Mouse (Mus musculus) neural tube, embryonic 13.5 days (tissue): ENCODE data around the gene Susd2. TPM values are rescaled to one million over a fixed set of nuclear protein-coding genes. Genes with fewer than 3 reads are reported as not detected.
A peak's percentile ranks its signal among the peaks of the same experiment; 100 is the strongest.

Experiments
- ATAC-seq: fragments of 200-750 bp; cut with Nextera tagmentation; 2 replicates; pipeline ENCODE4 v1.8.0; 2017; ENCODE audit warnings: low read depth, mild to moderate bottlenecking, moderate TSS enrichment, moderate library complexity
- H3K27ac ChIP-seq: fragments of 300-500 bp; sonication (generic); replicated peaks from 2 replicates; pipeline ENCODE4 v1.5.1; 2015; ENCODE audit warnings: moderate library complexity, mild to moderate bottlenecking, inconsistent platforms
- H3K27me3 ChIP-seq: fragments of 300-500 bp; sonication (generic); 2 replicates; pipeline ENCODE4 v1.6.1; 2015; ENCODE audit warnings: mild to moderate bottlenecking, inconsistent platforms
- H3K36me3 ChIP-seq: fragments of 300-500 bp; sonication (generic); 2 replicates; pipeline ENCODE4 v1.6.1; 2015; ENCODE audit warnings: mild to moderate bottlenecking, inconsistent platforms
- H3K4me1 ChIP-seq: fragments of 300-500 bp; sonication (generic); replicated peaks from 2 replicates; pipeline ENCODE4 v1.6.1; 2015; ENCODE audit warnings: inconsistent platforms
- H3K4me2 ChIP-seq: fragments of 300-500 bp; sonication (generic); 2 replicates; pipeline ENCODE4 v1.6.1; 2015; ENCODE audit warnings: inconsistent platforms, mild to moderate bottlenecking, moderate library complexity
- H3K4me3 ChIP-seq: fragments of 300-500 bp; sonication (generic); 2 replicates; pipeline ENCODE4 v1.5.1; 2015; ENCODE audit warnings: mild to moderate bottlenecking, inconsistent platforms
- H3K9ac ChIP-seq: fragments of 300-500 bp; sonication (generic); 2 replicates; pipeline ENCODE4 v1.6.1; 2015; ENCODE audit warnings: moderate library complexity, mild to moderate bottlenecking, inconsistent platforms
- H3K9me3 ChIP-seq: fragments of 300-500 bp; sonication (generic); 2 replicates; pipeline ENCODE4 v1.6.1; 2016; ENCODE audit warnings: inconsistent platforms
- WGBS: fragments of 180-500 bp; shearing (Covaris S2); methylation state at CpG from one replicate; pipeline ENCODE4 v1.1.7; 2015; 5-methylcytosine and 5-hydroxymethylcytosine counted together
- polyA plus RNA-seq: library from polyadenylated mRNA; unstranded; fragments of >200 nt; fragmentation: Nextera tagmentation; extraction: Ambion mirVana; gene quantifications from 2 replicates; pipeline ENCODE4 v1.2.1, GENCODE M21; 2015

Gene Susd2
- polyA plus RNA-seq, result 7.1 TPM in 2 replicates

- H3K9ac ChIP-seq, result peak within 1 kb of the TSS; percentile 53
- peaks cover 22% of the 10 kb centered on the region for H3K4me1 ChIP-seq
- H3K9me3 ChIP-seq, result no peaks in the 10 kb centered on the region
- ATAC-seq, result peak; percentile 57
- H3K4me3 ChIP-seq, result no peak within 1 kb of the TSS
- H3K4me2 ChIP-seq, result peak within 1 kb of the TSS; percentile 39
- H3K27ac ChIP-seq, result peak within 1 kb of the TSS; percentile 24; the same call in 1 of the 2 replicates
- WGBS, result 9% methylated on average over 11 of the region's 11 CpGs
- H3K36me3 ChIP-seq, result peaks cover 39% of the 10 kb centered on the region
- no peaks in the 10 kb centered on the region for H3K27me3 ChIP-seq
These were observed at the start of gene Susd2 for GRCm38 (mm10) chr10:75643741-75644343. Gene Susd2 (minus strand): TSS chr10:75644008.

- 86% methylated on average over 2 of the region's 2 CpGs for WGBS
- H3K4me3 ChIP-seq, result no peak overlapping the region
- H3K27me3 ChIP-seq, result no peaks in the 10 kb centered on the region
- no peaks in the 10 kb centered on the region for H3K9me3 ChIP-seq
- H3K9ac ChIP-seq, result no peak overlapping the region
- no peak overlapping the region for H3K27ac ChIP-seq
- no peak overlapping the region for H3K4me2 ChIP-seq
- peaks cover 63% of the 10 kb centered on the region for H3K36me3 ChIP-seq
- no peak for ATAC-seq
- peaks cover 16% of the 10 kb centered on the region for H3K4me1 ChIP-seq
These were observed 44.8 kb upstream of the Susd2 start for GRCm38 (mm10) chr10:75688598-75688997.

GRCm38 (mm10) chr10:75686724-75687123, 42.9 kb upstream of the Susd2 start:
- 89% methylated on average over 4 of the region's 4 CpGs for WGBS
- no peak overlapping the region for H3K4me3 ChIP-seq
- ATAC-seq, result no peak

GRCm38 (mm10) chr10:75684035-75685004, 40.5 kb upstream of the Susd2 start:
- Histone ChIP-seq H3K27me3 (no peaks in the 10 kb centered on the region), H3K36me3 (peaks cover 60% of the 10 kb centered on the region), H3K9me3 (no peaks in the 10 kb centered on the region), H3K27ac (peak overlapping the region; percentile 69), H3K4me3 (no peak overlapping the region), H3K4me1 (peaks cover 20% of the 10 kb centered on the region), H3K9ac (0 out of 2 replicates have a peak overlapping the region, but pooled peaks have one; percentile 26), H3K4me2 (no peak overlapping the region)
- WGBS, result 47% methylated on average over 12 of the region's 12 CpGs
- ATAC-seq, result peak; percentile 94

More at GRCm38 (mm10) chr10:75686724-75687123, 42.9 kb upstream of the Susd2 start:
- Histone ChIP-seq H3K4me1 (peaks cover 20% of the 10 kb centered on the region), H3K27me3 (no peaks in the 10 kb centered on the region), H3K9ac (no peak overlapping the region), H3K9me3 (no peaks in the 10 kb centered on the region), H3K27ac (no peak overlapping the region), H3K36me3 (peaks cover 58% of the 10 kb centered on the region), H3K4me2 (no peak overlapping the region)

- peaks cover 20% of the 10 kb centered on the region for H3K4me1 ChIP-seq
- H3K4me2 ChIP-seq, result no peak overlapping the region
- WGBS, result 94% methylated on average over 10 of the region's 10 CpGs
- no peak overlapping the region for H3K27ac ChIP-seq
- H3K9me3 ChIP-seq, result no peaks in the 10 kb centered on the region
- no peak for ATAC-seq
- peaks cover 58% of the 10 kb centered on the region for H3K36me3 ChIP-seq
- H3K9ac ChIP-seq, result no peak overlapping the region
- H3K27me3 ChIP-seq, result no peaks in the 10 kb centered on the region
- H3K4me3 ChIP-seq, result no peak overlapping the region
These were observed 36.8 kb upstream of the Susd2 start for GRCm38 (mm10) chr10:75680574-75681001.

GRCm38 (mm10) chr10:75679204-75679603, 35.4 kb upstream of the Susd2 start:
- WGBS, result 75% methylated on average over 6 of the region's 6 CpGs
- peaks cover 66% of the 10 kb centered on the region for H3K36me3 ChIP-seq

GRCm38 (mm10) chr10:75677989-75678388, 34.2 kb upstream of the Susd2 start:
- Histone ChIP-seq H3K36me3 (peaks cover 59% of the 10 kb centered on the region), H3K9ac (no peak overlapping the region), H3K4me3 (no peak overlapping the region), H3K9me3 (no peaks in the 10 kb centered on the region), H3K4me2 (no peak overlapping the region), H3K27me3 (no peaks in the 10 kb centered on the region), H3K4me1 (no peaks in the 10 kb centered on the region), H3K27ac (no peak overlapping the region)
- no peak for ATAC-seq
- 92% methylated on average over 5 of the region's 5 CpGs for WGBS

More at GRCm38 (mm10) chr10:75679204-75679603, 35.4 kb upstream of the Susd2 start:
- Histone ChIP-seq H3K4me1 (peaks cover 10% of the 10 kb centered on the region), H3K4me2 (no peak overlapping the region), H3K27ac (no peak overlapping the region), H3K9ac (no peak overlapping the region), H3K27me3 (no peaks in the 10 kb centered on the region), H3K4me3 (no peak overlapping the region), H3K9me3 (no peaks in the 10 kb centered on the region)
- no peak for ATAC-seq

GRCm38 (mm10) chr10:75677571-75677970, 33.8 kb upstream of the Susd2 start:
- no peak overlapping the region for H3K27ac ChIP-seq
- 92% methylated on average over 2 of the region's 2 CpGs for WGBS
- ATAC-seq, result no peak

GRCm38 (mm10) chr10:75676819-75677565, 33.2 kb upstream of the Susd2 start:
- ATAC-seq, result no peak
- H3K36me3 ChIP-seq, result peaks cover 54% of the 10 kb centered on the region
- 80% methylated on average over 7 of the region's 7 CpGs for WGBS

More at GRCm38 (mm10) chr10:75677571-75677970, 33.8 kb upstream of the Susd2 start:
- Histone ChIP-seq H3K4me3 (no peak overlapping the region), H3K9ac (no peak overlapping the region), H3K36me3 (peaks cover 56% of the 10 kb centered on the region), H3K4me2 (no peak overlapping the region), H3K4me1 (no peaks in the 10 kb centered on the region), H3K9me3 (no peaks in the 10 kb centered on the region), H3K27me3 (no peaks in the 10 kb centered on the region)

GRCm38 (mm10) chr10:75676286-75676685, 32.5 kb upstream of the Susd2 start:
- Histone ChIP-seq H3K9ac (no peak overlapping the region), H3K36me3 (peaks cover 54% of the 10 kb centered on the region), H3K4me1 (no peaks in the 10 kb centered on the region), H3K4me3 (no peak overlapping the region), H3K9me3 (no peaks in the 10 kb centered on the region), H3K27ac (no peak overlapping the region), H3K4me2 (no peak overlapping the region), H3K27me3 (no peaks in the 10 kb centered on the region)
- no peak for ATAC-seq
- WGBS, result 87% methylated on average over 2 of the region's 2 CpGs

More at GRCm38 (mm10) chr10:75676819-75677565, 33.2 kb upstream of the Susd2 start:
- Histone ChIP-seq H3K27ac (no peak overlapping the region), H3K4me3 (no peak overlapping the region), H3K9me3 (no peaks in the 10 kb centered on the region), H3K27me3 (no peaks in the 10 kb centered on the region), H3K9ac (no peak overlapping the region), H3K4me1 (no peaks in the 10 kb centered on the region), H3K4me2 (no peak overlapping the region)

GRCm38 (mm10) chr10:75675594-75675993, 31.8 kb upstream of the Susd2 start:
- no peak overlapping the region for H3K27ac ChIP-seq
- H3K9ac ChIP-seq, result no peak overlapping the region
- WGBS, result 84% methylated on average over 8 of the region's 8 CpGs
- no peaks in the 10 kb centered on the region for H3K27me3 ChIP-seq
- no peak overlapping the region for H3K4me3 ChIP-seq
- H3K9me3 ChIP-seq, result no peaks in the 10 kb centered on the region
- no peaks in the 10 kb centered on the region for H3K4me1 ChIP-seq
- H3K36me3 ChIP-seq, result peaks cover 54% of the 10 kb centered on the region
- no peak for ATAC-seq
- no peak overlapping the region for H3K4me2 ChIP-seq
